Mouse (Mus musculus): ENCODE measurements around the gene Sema5b. TPM values are rescaled to one million over a fixed set of nuclear protein-coding genes. Genes with fewer than 3 reads are reported as not detected.
"Not testable (repeated sequence)": the region's sequence is repeated elsewhere in the genome, so short reads cannot be mapped to it uniquely, and the experiment has no call there.

Gene Sema5b
- polyA plus RNA-seq, 1 experiment from 2014 or later, result 6.6 TPM

DNA sequence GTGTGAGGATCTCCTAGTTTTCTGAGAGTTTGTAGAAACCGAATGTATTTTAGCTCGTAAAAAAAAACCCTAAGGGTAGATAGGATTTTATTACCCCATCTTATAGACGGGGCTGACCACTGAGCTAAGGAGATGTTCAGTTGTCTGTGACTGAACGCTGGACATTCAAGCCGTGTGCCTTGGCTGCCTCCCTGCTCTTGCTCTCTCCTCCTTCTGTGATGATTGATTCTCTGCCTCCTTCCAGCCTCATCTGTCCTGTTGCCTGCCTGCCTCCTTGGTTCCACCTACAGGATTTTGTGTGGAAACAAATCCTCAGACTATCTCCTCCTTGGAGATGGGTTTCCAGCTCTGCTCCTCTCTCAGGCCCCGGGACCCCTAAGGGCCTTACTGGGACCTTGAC lies 16.1 kb downstream of the Sema5b start:
- Histone ChIP-seq H3K4me1 (no peaks in the 10 kb centered on the region), H3K4me3 (replicated peaks) (no peak overlapping the region), H3K4me2 (no peak overlapping the region), H3K36me3 (no peaks in the 10 kb centered on the region), H3K9me3 (no peaks in the 10 kb centered on the region), H3K9ac (no peak overlapping the region), H3K27me3 (replicated peaks) (no peaks in the 10 kb centered on the region), H3K27ac (no peak overlapping the region)
- 66% methylated on average over 6 of the region's 6 CpGs for WGBS
- ATAC-seq (ENCODE audit: insufficient read depth, low FRiP score, low read depth), result no peak

DNA sequence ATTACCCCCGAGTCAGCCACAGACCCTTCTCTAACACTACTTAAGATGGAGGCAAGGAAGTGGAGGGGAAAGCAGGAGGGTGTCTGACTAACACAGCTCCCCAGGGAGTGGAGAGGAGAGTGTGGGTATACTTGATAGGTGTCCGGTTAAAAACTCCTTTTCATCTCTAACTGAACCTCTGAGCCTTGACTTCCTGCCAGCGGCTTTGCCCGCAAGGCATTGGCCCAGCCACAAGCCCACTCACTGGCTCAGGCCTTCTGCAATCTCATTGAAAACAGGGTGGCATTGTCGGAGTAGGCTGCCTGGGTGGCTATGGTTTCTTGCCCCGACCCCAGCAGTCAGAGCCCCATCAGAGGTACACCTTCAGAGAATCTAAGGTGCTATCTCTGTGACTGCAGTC lies 20.6 kb downstream of the Sema5b start:
- Histone ChIP-seq H3K9ac (no peak overlapping the region), H3K27ac (no peak overlapping the region), H3K36me3 (no peaks in the 10 kb centered on the region), H3K4me2 (no peak overlapping the region), H3K27me3 (replicated peaks) (no peaks in the 10 kb centered on the region), H3K4me3 (replicated peaks) (no peak overlapping the region), H3K4me1 (no peaks in the 10 kb centered on the region), H3K9me3 (no peaks in the 10 kb centered on the region)
- WGBS, result 79% methylated on average over 6 of the region's 6 CpGs
- no peak for ATAC-seq (ENCODE audit: insufficient read depth, low FRiP score, low read depth)

DNA sequence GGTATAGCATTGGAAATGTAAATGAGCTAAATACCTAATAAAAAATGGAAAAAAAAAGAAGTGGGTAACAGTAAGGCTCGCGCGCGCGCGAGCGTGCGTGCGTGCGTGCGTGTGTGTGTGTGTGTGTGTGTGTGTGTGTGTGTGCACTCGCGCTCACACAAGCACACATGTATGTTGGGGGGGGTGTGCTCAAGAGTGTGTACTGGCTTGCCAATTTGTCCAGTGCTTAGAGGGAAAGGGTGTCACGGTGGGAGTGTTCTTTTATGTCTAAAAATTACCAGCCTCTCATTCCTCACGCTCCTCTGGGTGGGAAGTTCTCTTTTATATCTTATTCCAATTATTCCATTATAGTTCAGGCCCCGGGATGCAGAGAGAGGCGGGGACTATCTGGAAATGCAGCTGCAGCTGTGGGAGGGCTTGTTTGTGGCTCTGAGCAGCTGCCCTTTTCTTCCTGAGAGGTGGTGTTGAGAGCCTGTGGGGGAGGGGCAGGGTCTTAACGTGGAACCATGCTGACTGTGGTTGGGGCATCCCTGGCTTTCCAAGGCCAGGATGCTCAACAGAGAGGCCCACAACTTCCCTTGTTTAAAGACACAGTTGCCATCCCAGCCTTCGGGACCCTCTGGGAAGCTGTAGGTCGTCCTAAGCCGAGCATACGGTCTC lies 23.4 kb downstream of the Sema5b start:
- H3K9me3 ChIP-seq, result no peaks in the 10 kb centered on the region
- no peak overlapping the region for H3K4me3 ChIP-seq (replicated peaks)
- H3K27ac ChIP-seq, result no peak overlapping the region
- no peak; the same call in 1 of the 2 replicates for ATAC-seq (ENCODE audit: insufficient read depth, low FRiP score, low read depth)
- H3K27me3 ChIP-seq (replicated peaks), result no peaks in the 10 kb centered on the region
- H3K9ac ChIP-seq, result no peak overlapping the region
- H3K36me3 ChIP-seq, result no peaks in the 10 kb centered on the region
- no peak overlapping the region for H3K4me2 ChIP-seq
- WGBS, result 64% methylated on average over 22 of the region's 22 CpGs
- H3K4me1 ChIP-seq, result no peaks in the 10 kb centered on the region

DNA sequence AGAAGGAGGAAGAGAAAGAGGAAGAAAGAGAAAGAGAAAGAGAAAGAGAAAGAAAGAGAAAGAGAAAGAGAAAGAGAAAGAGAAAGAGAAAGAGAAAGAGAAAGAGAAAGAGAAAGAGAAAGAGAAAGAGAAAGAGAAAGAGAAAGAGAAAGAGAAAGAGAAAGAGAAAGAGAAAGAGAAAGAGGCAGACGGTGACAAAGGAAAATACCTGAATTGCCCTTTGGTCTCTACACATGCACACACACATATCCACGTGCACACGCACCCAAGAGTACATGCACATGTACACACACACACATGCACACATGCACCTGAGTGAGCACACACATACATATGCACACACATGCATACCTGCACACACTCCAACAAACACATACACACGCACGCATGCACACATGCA lies 24.7 kb downstream of the Sema5b start:
- not testable (repeated sequence) for H3K36me3 ChIP-seq; H3K4me2 ChIP-seq; H3K27ac ChIP-seq; H3K4me1 ChIP-seq; H3K9me3 ChIP-seq; H3K9ac ChIP-seq; ATAC-seq (ENCODE audit: insufficient read depth, low FRiP score, low read depth); H3K27me3 ChIP-seq (replicated peaks); H3K4me3 ChIP-seq (replicated peaks)
- 95% methylated on average over 5 of the region's 5 CpGs for WGBS

DNA sequence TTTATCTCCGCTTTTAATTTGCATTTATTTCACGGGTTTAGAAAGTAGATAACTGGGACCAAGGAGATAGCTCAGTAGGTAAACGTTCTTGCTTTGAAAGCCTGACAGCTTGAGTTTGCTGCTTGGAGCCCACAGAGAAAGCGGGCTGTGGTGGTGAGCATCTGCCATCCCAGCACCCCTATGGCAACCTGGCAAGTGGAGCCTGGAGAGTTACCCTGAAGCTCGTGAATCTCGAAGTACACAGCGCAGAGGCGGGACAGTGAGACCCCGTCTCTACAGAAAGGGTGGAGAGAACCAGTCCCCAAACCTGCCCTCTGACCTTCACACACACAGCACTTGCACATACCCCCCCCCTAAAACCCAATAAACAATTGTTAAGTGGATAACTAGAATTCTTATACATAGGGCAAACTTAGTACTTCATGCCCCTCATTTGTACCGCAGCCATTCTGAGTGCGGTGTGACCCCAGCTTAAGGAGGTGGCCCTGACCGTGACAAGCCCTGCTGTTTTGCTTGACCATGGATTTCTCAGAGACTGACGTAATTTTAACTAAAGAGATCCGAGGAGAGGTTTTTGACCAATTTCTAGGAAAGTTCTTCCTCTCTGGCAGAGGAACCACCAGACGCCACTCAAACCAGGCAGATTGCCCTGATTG lies 27.4 kb downstream of the Sema5b start:
- no peak overlapping the region for H3K4me2 ChIP-seq
- WGBS, result 70% methylated on average over 15 of the region's 15 CpGs
- no peak overlapping the region for H3K4me3 ChIP-seq (replicated peaks)
- H3K9me3 ChIP-seq, result no peaks in the 10 kb centered on the region
- H3K9ac ChIP-seq, result no peak overlapping the region
- H3K27me3 ChIP-seq (replicated peaks), result no peaks in the 10 kb centered on the region
- H3K27ac ChIP-seq, result no peak overlapping the region
- no peak for ATAC-seq (ENCODE audit: insufficient read depth, low FRiP score, low read depth)
- no peaks in the 10 kb centered on the region for H3K4me1 ChIP-seq
- H3K36me3 ChIP-seq, result no peaks in the 10 kb centered on the region

DNA sequence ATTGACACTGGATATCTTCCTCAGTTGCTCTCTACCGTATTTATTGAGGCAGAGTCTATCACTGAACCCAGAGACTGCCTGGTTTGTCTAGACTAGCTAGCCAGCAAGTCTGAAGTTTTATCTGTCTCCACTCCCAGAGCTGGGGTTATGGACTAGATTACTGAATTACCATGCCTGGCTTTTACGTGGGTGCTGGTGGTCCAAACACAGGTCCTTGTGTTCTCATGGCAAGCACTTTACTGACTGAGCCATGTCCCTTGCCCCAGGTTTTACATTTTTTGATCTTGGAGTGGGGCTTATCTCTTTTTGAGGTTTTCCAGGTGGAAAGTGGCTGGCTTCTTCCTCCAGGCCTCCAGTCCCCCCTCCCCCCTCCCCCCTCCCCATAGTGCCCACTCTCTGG lies 28.4 kb downstream of the Sema5b start:
- H3K9ac ChIP-seq, result no peak overlapping the region
- ATAC-seq (ENCODE audit: insufficient read depth, low FRiP score, low read depth), result no peak
- WGBS, result 63% methylated on average over 2 of the region's 2 CpGs
- no peaks in the 10 kb centered on the region for H3K36me3 ChIP-seq
- no peaks in the 10 kb centered on the region for H3K4me1 ChIP-seq
- H3K27ac ChIP-seq, result no peak overlapping the region
- no peaks in the 10 kb centered on the region for H3K27me3 ChIP-seq (replicated peaks)
- no peaks in the 10 kb centered on the region for H3K9me3 ChIP-seq
- H3K4me2 ChIP-seq, result no peak overlapping the region
- no peak overlapping the region for H3K4me3 ChIP-seq (replicated peaks)

DNA sequence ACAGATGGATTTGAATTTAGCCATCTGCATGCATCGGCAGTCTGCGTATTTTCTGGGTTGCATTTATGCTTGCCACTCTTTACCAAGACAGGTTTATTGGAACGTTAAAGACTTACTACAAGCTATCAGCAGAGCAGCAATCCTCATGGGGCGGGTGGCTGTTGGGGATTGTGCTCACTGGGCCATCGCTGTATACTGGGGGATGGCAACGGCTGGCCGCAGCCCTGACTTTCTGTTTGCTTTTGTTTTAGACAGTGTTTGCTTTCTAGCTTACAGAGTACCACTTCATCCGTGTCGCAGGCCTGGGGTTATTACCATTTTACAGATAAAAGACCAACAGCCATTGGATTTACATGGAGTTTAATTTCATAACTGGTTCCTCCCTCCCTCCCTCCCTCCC lies 28.8 kb downstream of the Sema5b start:
- Histone ChIP-seq H3K36me3 (no peaks in the 10 kb centered on the region), H3K27ac (no peak overlapping the region), H3K9ac (no peak overlapping the region), H3K9me3 (no peaks in the 10 kb centered on the region), H3K4me2 (no peak overlapping the region), H3K4me1 (no peaks in the 10 kb centered on the region), H3K27me3 (replicated peaks) (no peaks in the 10 kb centered on the region), H3K4me3 (replicated peaks) (no peak overlapping the region)
- 41% methylated on average over 9 of the region's 9 CpGs for WGBS
- ATAC-seq (ENCODE audit: insufficient read depth, low FRiP score, low read depth), result peak; percentile 63; the same call in 1 of the 2 replicates

DNA sequence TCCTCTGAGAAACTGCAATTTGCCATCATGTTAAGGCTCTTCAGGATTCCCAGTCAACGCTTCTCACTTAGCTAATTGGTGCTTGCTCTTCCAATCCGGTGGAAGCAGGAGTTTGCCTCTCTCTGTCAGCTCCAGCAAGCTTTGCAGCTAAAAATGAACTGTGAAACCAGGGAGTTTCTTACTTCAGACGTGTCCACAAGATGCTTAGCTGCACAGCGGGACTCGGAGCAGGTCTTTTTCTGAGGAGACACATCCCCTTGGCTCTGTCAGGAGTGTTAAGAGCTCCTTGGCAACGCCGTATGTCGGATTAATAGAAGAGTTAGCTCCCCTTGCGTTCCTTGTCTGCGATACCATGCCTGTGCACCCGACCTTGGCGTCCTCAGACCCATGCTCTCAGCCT lies 29.7 kb downstream of the Sema5b start:
- ATAC-seq (ENCODE audit: insufficient read depth, low FRiP score, low read depth), result no peak
- 57% methylated on average over 12 of the region's 12 CpGs for WGBS
- no peaks in the 10 kb centered on the region for H3K9me3 ChIP-seq
- no peaks in the 10 kb centered on the region for H3K4me1 ChIP-seq
- H3K9ac ChIP-seq, result no peak overlapping the region
- no peak overlapping the region for H3K4me2 ChIP-seq
- H3K36me3 ChIP-seq, result no peaks in the 10 kb centered on the region
- no peak overlapping the region for H3K27ac ChIP-seq
- H3K27me3 ChIP-seq (replicated peaks), result no peaks in the 10 kb centered on the region
- H3K4me3 ChIP-seq (replicated peaks), result no peak overlapping the region

DNA sequence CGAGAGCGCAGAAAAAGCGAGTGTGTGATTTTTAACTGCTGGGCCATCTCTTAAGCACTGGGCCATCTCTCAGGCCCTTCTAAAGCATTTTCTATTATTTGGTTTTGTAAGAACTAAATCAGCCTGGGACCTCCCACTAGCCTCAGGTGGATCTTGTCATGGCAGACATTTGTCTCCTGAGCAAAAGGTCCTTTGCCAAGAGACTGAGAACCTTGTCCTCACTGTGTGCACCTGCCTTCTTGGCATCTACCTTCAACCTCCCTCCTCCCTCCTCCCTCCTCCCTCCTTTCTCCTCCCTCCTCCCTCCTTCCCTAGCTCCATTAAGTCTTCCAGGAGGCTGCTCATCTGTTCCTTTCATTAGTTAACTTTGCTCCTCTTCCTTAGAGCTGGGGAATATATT lies 32.6 kb downstream of the Sema5b start:
- Histone ChIP-seq H3K27ac (no peak overlapping the region), H3K9ac (no peak overlapping the region), H3K9me3 (no peaks in the 10 kb centered on the region), H3K4me3 (replicated peaks) (no peak overlapping the region), H3K27me3 (replicated peaks) (no peaks in the 10 kb centered on the region), H3K4me1 (no peaks in the 10 kb centered on the region), H3K4me2 (no peak overlapping the region), H3K36me3 (no peaks in the 10 kb centered on the region)
- 94% methylated on average over 3 of the region's 3 CpGs for WGBS
- no peak for ATAC-seq (ENCODE audit: insufficient read depth, low FRiP score, low read depth)

DNA sequence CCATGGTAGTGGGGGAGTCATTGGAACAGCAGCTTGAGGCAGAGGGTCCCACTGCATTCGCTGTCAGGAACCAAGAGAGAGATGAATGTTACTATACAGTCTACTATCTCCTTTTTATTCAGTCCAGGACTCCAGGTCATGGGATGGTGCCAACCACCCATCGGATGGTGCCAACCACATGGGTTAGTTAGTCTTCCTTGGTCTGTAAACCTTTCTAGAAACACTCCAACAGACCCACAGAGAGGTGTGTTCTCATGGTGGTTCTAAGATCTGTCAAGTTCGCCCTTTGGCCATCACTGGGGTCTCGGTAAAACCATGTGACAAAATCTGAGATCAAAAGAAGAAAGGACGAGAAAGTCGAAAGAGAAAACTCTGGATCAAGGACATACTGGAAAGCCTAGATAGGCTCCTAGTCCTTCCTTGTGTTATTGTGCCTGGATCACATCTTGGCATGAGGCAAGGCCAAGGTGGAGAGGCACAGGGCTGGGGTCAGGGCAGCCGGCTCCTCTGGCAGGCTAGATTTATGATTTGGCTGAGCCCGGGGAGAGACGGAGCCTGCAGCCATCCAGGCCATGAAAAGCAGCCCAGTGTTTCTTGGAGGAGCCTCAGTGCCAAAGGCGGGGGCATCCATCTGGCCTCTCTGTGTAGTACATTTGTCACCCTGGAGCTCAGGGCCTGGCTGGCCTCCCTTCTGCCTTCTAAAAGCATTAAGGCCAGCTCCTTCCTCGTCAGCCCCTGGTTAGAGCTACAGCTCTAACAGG lies 36.4 kb downstream of the Sema5b start:
- Histone ChIP-seq H3K9ac (no peak overlapping the region), H3K4me3 (replicated peaks) (no peak overlapping the region), H3K27me3 (replicated peaks) (no peaks in the 10 kb centered on the region), H3K4me1 (no peaks in the 10 kb centered on the region), H3K4me2 (no peak overlapping the region), H3K36me3 (no peaks in the 10 kb centered on the region), H3K27ac (no peak overlapping the region), H3K9me3 (no peaks in the 10 kb centered on the region)
- 78% methylated on average over 11 of the region's 11 CpGs for WGBS
- no peak for ATAC-seq (ENCODE audit: insufficient read depth, low FRiP score, low read depth)

DNA sequence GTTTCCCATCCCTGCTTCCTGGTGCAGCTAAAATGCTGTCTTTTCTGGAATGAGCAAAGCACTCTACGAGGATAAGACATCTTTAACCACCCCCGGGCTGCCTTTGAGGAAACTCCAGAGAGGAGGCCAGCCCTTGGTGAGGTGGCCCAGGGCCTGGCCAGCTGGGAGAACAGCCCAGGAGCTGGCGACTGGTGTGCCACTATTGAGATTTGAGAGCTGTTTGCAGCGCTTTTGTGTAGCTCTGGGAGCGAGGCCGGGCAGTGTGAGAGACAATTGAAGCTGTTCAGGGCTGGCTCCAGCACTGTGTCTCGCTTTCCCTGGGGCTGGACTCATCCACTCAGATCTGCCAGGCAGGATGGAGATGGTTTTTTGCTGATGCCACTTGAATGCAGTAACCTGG lies 40.4 kb downstream of the Sema5b start:
- H3K27ac ChIP-seq, result no peak overlapping the region
- 71% methylated on average over 7 of the region's 7 CpGs for WGBS
- ATAC-seq (ENCODE audit: insufficient read depth, low FRiP score, low read depth), result no peak
- H3K4me3 ChIP-seq (replicated peaks), result no peak overlapping the region
- H3K4me2 ChIP-seq, result no peak overlapping the region
- H3K9ac ChIP-seq, result no peak overlapping the region
- 0 out of 2 replicates have a peak, but pooled peaks cover 6% of the 10 kb centered on the region for H3K4me1 ChIP-seq
- H3K36me3 ChIP-seq, result no peaks in the 10 kb centered on the region
- H3K9me3 ChIP-seq, result no peaks in the 10 kb centered on the region
- no peaks in the 10 kb centered on the region for H3K27me3 ChIP-seq (replicated peaks)

DNA sequence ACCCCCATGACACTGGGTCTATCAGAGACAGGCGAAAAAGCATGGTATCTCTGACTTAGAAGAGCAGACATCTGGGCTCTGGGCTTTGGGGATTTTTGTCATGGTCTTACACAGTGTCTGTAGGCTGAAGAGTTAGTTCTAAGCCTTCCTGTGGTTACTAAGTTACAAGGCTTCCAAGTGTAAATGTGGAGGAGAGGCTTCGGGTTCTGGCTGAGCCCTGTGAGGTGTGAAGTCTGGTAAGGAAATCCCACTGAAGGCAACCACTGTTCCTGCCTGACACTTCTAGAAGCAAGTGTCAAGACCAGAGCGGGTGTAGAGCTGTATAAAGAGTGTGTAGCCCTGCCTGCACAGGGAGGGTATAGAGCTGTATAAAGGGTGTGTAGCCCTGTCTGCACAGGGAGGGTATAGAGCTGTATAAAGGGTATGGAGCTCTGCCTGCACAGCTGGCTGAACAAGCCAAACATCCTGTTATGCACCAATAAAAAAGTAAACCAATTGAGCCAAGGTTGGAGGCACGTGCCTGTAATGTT lies 42.7 kb downstream of the Sema5b start:
- no peak for ATAC-seq (ENCODE audit: insufficient read depth, low FRiP score, low read depth)
- H3K4me1 ChIP-seq, result peaks cover 6% of the 10 kb centered on the region; the same call in 1 of the 2 replicates
- H3K27me3 ChIP-seq (replicated peaks), result no peaks in the 10 kb centered on the region
- H3K4me2 ChIP-seq, result no peak overlapping the region
- WGBS, result 66% methylated on average over 4 of the region's 4 CpGs
- H3K27ac ChIP-seq, result no peak overlapping the region
- no peaks in the 10 kb centered on the region for H3K36me3 ChIP-seq
- H3K9ac ChIP-seq, result no peak overlapping the region
- no peaks in the 10 kb centered on the region for H3K9me3 ChIP-seq
- H3K4me3 ChIP-seq (replicated peaks), result no peak overlapping the region

Data from stomach, embryonic 15.5 days (tissue).